Mouse (Mus musculus): Measurements from ENCODE around the gene Kif17. TPM values are rescaled to one million over a fixed set of nuclear protein-coding genes. Genes with fewer than 3 reads are reported as not detected.

Kif17 gene
- total RNA-seq, 1 experiment from 2014 or later: 5.5 TPM

- ATAC-seq (replicated peaks; ENCODE audit: low read depth, poor library complexity, severe bottlenecking): peak; percentile 73
Measured at GRCm38 (mm10) chr4:138257116-138257687, 7.0 kb downstream of the Kif17 start.

- no peak for ATAC-seq (replicated peaks; ENCODE audit: low read depth, poor library complexity, severe bottlenecking)
Measured at GRCm38 (mm10) chr4:138258663-138259062, 8.4 kb downstream of the Kif17 start.

- ATAC-seq (replicated peaks; ENCODE audit: low read depth, poor library complexity, severe bottlenecking): peak; percentile 50
Measured at GRCm38 (mm10) chr4:138259482-138259881, 9.2 kb downstream of the Kif17 start.

- peak; percentile 36 for ATAC-seq (replicated peaks; ENCODE audit: low read depth, poor library complexity, severe bottlenecking)
Measured at GRCm38 (mm10) chr4:138261843-138262681, 11.8 kb downstream of the Kif17 start.

GRCm38 (mm10) chr4:138267869-138268268 is 17.6 kb downstream of the Kif17 start:
- ATAC-seq (replicated peaks; ENCODE audit: low read depth, poor library complexity, severe bottlenecking): no peak

GRCm38 (mm10) chr4:138272011-138272997 is 22.1 kb downstream of the Kif17 start:
- ATAC-seq (replicated peaks; ENCODE audit: low read depth, poor library complexity, severe bottlenecking): no peak

- ATAC-seq (replicated peaks; ENCODE audit: low read depth, poor library complexity, severe bottlenecking): no peak
Measured at GRCm38 (mm10) chr4:138278346-138278745, 28.1 kb downstream of the Kif17 start.

- ATAC-seq (replicated peaks; ENCODE audit: low read depth, poor library complexity, severe bottlenecking): peak; percentile 99
Measured at GRCm38 (mm10) chr4:138282834-138283233, 32.6 kb downstream of the Kif17 start.

GRCm38 (mm10) chr4:138286411-138286810 is 36.2 kb downstream of the Kif17 start:
- no peak for ATAC-seq (replicated peaks; ENCODE audit: low read depth, poor library complexity, severe bottlenecking)

- ATAC-seq (replicated peaks; ENCODE audit: low read depth, poor library complexity, severe bottlenecking): peak; percentile 48; the same call in 1 of the 2 replicates
Measured at GRCm38 (mm10) chr4:138288691-138289090, 38.5 kb downstream of the Kif17 start.

- ATAC-seq (replicated peaks; ENCODE audit: low read depth, poor library complexity, severe bottlenecking): no peak
Measured at GRCm38 (mm10) chr4:138292028-138292427, 41.8 kb downstream of the Kif17 start.

GRCm38 (mm10) chr4:138293261-138293948 is 43.2 kb downstream of the Kif17 start:
- no peak for ATAC-seq (replicated peaks; ENCODE audit: low read depth, poor library complexity, severe bottlenecking)

- ATAC-seq (replicated peaks; ENCODE audit: low read depth, poor library complexity, severe bottlenecking): no peak
Measured at GRCm38 (mm10) chr4:138293949-138294550, 43.8 kb downstream of the Kif17 start.

- no peak for ATAC-seq (replicated peaks; ENCODE audit: low read depth, poor library complexity, severe bottlenecking)
Measured at GRCm38 (mm10) chr4:138301271-138301780, 51.1 kb downstream of the Kif17 start.

GRCm38 (mm10) chr4:138303011-138303410 is 52.8 kb downstream of the Kif17 start:
- ATAC-seq (replicated peaks; ENCODE audit: low read depth, poor library complexity, severe bottlenecking): no peak

GRCm38 (mm10) chr4:138303742-138304141 is 53.5 kb downstream of the Kif17 start:
- ATAC-seq (replicated peaks; ENCODE audit: low read depth, poor library complexity, severe bottlenecking): peak; percentile 6; the same call in 1 of the 2 replicates

GRCm38 (mm10) chr4:138304340-138305104 is 54.3 kb downstream of the Kif17 start, which contains the start of gene Ddost:
Gene Ddost (plus strand): TSS chr4:138304730.
- ATAC-seq (replicated peaks; ENCODE audit: low read depth, poor library complexity, severe bottlenecking): peak; percentile 95

- no peak for ATAC-seq (replicated peaks; ENCODE audit: low read depth, poor library complexity, severe bottlenecking)
Measured at GRCm38 (mm10) chr4:138307025-138307424, 56.8 kb downstream of the Kif17 start.
